Mouse (Mus musculus) right cerebral cortex, adult 2 months (tissue): ENCODE measurements around the gene Zbtb7b.

ENCODE experiments used
- DNase-seq, 2 experiments: peaks; one replicate each; pipeline ENCODE4 v3.0.0; 2021 to 2022; ENCODE audit warnings: low spot score in 2 of 2

Gene Zbtb7b

DNA sequence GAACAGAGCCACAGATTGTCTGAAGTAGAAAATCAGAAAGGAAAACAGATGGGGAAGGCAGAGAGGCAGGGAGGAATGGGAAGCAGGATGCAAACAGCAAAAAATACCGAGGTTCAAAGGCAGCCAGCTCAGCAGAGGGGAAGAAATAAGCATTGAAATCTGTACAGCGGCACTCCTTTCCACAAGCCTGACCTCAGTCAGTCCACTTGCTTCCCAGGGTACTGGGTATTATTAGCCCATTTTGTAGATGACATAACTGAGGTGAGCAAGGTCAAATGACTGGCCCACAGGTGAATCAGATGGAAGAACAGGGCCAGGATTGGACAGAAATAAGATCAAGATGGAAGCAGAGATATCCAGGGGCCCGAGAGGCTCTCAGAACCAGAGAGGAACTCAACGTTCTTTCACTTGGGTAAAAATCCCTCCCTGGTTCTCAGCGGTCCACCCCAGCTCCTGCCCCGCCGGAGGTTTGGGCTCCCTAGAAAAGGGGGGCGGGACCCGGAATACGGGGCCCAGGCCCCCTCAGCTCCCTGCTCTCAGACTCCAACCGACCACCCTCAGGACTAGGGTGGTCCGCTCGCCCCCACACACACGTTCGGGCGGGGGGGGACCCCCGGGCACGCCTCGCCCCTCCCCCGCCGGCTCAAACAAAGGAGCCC is 57.4 kb downstream of the Zbtb7b start:
- DNase-seq = no peak

DNA sequence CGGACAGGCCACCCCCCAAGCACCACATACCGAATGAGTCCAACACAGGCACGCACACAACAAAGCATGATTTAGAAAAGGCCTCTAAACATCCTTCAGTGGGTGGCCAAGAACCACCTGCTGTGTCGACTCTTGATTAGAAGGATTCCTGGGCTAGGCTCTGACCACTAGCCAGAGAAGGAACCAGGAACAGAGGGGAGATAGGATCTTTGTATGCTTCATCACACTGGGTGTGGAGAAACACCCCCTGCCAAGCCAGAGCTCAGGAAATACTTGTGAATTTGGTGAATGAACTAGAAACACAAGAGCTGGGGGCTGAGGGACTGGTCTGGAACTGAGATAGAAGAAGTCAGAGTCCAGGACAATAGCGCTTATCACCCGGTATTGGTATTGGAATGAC is 58.0 kb downstream of the Zbtb7b start:
- no peak for DNase-seq

DNA sequence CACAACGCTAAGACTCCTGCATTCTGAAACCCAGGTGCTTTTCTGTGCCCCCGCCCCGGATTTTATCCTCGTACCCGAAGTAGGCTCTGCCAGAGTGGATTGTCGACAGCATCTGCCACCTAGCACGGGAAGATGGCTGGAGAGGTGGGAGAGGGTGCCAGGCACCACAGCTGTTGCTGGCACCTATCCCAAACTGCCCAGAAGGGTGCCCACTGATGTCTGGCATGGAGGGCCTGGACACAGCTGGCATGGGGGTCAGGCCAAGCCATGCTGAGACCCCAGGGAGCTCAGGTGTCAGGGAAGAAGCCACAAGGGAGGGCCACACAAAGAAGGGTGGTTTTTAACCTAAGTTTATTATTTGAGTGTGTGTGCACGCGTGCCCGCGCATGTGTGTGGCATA is 61.5 kb downstream of the Zbtb7b start:
- DNase-seq = no peak

DNA sequence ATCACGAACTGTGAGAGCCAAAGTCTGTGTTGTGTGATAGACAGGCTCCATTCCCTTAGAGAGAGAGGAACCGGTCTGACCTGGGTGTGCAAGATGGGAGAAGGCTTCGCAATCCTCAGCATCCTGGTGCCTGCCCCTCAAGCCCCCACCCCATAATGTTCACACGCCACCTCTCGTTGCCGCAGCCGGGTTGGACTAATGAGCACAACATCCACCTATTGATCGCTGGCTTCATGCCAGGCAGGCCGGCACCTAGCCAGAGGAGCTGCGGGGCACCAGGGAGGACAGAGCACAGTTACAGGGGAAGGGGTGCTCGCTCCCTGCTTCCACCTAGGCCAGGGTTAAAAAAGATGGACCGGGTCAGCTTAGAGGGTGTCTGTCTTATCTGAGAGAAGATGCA is 62.1 kb downstream of the Zbtb7b start:
- DNase-seq = no peak

DNA sequence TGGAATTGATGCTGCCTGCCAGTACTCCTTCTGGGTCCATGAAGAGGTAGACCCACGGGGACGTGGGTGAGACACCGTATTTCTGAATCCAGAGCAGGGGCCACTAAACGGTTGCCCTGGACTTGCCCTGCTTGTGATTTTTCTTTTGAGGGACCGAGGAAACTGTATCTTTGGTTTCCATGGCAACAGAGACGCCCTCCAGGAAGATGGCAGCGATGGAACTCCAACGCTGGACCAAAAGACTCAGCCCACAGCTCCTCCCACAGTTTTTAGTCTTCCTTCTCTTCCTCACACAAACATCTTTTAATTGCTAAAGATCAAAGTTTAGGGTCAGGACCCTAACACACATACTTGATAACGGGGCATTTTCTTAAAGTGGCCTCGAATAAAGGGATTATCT is 62.6 kb downstream of the Zbtb7b start:
- no peak for DNase-seq

DNA sequence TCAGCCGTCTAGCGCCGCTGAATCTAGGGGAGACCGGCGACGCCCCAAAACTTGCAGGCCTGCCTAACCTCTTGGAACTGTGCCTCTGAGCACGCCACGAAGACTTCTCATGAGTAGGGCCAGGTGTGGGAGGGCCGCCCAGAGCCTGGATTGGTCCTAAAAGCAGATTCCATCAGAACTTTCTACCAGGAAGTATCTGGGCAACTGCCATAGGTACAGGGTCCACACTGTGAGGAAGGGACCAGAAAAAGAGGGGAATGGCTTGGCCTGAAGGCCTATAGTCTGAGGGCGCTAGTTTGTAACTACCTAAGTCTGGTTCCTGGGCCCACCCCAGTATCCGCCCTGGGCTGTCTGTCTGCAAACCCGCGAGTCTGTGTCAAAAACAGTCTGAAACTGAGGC is 63.0 kb downstream of the Zbtb7b start:
- DNase-seq = no peak

GRCm38 (mm10) chr3:89330948-89331347 is 63.6 kb downstream of the Zbtb7b start:
- DNase-seq = no peak

DNA sequence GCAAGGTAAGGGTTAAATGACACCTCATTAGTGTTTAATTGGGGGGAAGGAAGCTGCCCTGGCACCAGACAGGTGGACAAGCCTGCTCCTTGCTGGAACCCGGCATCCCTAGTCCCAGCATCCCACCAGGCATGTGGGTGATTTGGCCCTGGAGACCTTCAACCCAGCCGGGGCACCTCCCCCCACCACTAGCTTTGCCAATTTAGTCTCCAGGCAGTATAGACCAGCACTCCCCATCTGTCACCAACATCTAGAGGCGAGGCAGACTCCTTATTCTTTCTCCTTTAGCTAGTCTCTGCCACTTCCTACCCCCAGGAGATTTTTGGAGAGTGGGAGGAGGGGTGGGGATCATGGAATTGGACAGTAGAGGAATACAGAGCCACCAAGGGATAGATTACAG is 64.2 kb downstream of the Zbtb7b start:
- no peak for DNase-seq

- DNase-seq = no peak
These were observed 66.0 kb downstream of the Zbtb7b start for GRCm38 (mm10) chr3:89328623-89329022.
